Mouse (Mus musculus): ENCODE data around the gene Sgk1.

The Sgk1 gene

DNA sequence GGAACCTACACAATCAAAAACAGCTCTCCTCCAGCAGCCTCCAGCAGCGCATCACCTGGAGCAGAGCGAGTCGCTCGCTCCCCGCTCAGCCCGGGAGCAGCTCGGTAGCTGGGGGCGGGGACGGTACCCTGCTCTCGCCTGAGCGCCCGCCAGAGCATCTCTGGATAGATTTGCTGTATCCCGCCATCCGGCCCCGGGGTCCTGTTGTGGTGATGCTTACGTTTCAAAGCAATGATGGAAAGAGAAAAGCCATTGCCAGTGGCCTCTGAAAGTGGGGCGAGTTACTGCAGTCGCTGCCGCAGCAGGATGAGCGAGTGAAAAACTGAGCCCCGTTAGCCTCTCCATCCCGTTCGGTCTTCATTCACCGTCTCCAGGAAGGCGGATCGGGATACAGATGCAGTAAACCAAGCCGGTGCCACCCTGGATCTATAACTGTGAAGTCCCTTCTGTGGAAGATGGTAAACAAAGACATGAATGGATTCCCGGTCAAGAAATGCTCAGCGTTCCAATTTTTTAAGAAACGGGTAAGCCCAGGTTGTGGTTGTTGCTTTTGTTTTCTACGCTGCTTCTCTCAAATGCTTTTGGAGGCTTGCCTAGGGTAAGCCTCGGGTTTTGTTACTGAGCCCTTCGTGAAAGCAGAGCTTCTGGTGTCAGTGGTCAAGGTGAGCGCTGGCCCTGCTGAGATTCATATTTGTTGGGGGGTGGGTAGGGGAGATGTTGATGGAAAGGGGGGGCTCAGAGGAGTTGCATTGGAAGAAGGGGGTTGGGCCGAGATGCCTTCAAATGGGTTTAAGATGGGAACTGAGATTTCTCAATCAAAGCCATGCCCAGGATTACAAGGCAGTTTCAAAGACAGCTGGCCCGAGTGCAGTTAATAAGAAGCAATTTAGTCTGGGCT lies at the start of gene Sgk1:
TSS of gene Sgk1 (plus strand) at position 1 of the 898 bp plus-strand sequence.
- DNase-seq, result peak; percentile 74

DNA sequence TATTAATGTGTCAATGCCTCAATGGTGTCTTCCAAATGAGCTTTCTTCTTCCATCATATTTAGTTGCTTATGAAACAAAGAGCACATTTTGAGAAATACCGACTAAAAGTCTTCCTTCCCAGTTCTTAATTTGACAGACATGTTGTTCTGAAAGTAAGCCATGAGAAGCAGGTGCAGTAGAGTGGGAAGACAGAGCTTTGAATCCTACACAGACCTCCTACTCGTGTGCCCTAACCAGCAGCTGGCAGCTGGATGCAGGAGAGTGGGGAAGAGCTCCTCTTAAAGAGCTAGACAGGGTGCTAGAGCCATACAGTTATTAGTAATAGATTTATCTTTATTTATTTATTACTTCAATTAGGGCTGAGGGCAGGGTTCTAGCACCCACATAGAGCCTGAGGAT lies 49.7 kb upstream of the Sgk1 start:
- no peak for DNase-seq

DNA sequence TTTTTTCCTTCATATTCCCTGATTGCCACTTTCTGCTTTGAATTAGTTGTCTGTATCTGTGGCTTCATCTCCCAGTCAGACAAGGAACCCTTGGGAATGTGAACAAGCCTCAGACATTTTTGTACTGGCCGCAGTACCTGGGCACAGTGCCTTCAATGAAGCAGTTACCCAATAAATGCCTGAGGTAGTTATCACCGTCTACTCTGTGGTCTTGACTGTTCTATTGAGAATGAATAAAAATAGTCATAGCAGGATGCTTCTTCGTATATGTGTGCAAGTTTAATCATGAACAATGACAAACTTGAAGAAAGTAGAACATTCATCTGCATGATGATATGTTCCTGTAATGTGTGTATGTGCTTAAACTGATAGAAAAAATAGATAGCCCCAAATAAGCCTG lies 48.2 kb upstream of the Sgk1 start:
- DNase-seq, result no peak

GRCm38 (mm10) chr10:21835077-21835476 lies 46.9 kb upstream of the Sgk1 start:
- DNase-seq, result no peak

DNA sequence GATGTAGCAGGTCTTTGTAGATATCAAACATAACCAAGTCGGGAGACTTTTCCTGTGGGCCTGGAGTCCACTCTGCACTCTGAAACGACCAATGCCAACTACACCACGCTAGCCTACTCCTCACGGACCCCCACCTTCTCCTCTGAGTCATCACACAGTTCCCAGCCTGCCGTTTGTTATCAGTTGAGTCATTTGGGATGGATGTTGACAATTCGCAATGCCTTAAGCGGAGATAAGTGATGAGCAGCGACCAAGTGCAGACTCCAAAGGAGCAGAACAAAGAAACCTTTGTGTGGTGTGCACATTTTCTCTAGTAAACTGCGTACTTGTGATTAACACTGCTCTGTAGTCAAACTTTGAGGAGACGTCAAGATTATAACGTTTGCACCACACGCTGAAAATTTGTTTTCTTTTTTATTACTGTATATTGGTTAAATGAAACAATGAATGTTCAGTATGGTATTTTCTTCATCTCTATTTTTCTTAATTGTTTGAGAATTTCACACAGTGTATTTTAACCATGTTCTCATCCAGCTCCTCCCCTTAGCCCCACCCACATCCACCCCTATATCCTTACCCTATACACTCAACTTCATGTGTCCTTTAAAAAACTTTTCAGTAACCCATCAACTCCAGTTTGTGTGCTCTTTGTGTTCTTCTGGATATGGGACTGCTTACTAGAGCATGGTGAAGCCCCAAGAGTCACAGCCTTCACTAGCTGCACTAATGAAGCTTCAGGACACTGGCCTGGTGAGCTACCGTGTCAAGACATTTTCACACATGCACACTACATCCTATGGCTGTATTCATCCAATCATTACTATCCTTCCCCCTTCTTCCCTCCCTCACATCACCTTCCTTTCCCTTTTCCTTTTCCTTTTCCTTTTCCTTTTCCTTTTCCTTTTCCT lies 42.5 kb upstream of the Sgk1 start:
- no peak for DNase-seq

DNA sequence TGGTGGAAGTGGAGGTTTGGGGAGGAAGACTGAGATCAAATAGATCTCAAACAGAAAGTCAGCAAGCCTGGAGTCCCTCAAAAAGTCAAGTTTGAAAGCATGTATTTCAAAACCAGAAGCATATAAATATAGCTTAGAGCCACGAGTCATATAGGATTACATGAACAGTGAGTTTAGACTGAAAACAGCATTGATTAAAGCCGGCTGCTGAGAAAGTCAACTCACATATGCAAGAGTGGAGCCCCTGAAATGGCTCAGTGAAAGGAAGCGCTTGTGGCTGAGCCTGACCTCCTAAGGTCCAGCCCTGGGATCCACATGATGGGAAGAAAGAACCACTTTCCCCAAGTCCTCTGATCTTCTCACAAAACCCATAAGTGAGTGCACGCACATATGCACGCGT lies 38.7 kb upstream of the Sgk1 start:
- no peak for DNase-seq

DNA sequence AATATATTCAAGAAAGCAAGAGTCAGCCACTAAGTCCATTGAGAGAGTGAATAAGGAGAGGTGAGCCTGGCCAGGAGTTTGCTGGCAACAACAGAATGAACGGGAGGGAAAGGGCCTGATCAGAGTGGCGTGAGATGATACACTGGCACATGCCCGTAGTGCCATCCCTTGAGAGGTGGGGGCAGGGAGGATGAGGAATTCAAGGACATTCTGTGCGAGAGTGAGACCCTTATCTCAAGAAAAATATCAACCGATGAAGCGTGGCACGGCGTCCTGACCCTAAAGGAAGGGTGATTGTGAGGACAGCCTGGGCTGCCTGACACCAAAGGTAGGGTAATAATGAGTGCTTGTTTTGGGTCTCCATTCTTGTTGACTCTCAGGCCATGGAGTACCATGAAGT lies 38.1 kb upstream of the Sgk1 start:
- no peak for DNase-seq

DNA sequence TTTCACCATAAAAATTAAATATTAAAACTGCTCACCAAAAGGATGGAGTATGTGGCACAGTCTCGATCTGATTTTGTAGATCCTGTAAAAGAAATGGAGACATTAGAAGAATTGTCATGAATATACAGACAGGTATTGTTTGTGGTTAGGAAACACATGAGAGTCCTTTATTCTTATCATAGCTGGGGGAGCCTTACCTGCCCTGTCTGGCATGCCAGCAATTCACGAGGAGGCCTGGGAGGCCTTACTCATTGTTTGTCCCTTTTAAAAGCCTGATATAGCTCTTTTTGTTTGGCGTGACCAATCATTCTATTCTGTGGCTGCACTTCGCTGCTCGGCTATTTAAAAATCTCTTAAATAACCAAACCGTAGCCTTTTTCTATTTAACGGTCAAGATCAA lies 37.6 kb upstream of the Sgk1 start:
- DNase-seq, result no peak

- no peak for DNase-seq
Measured at GRCm38 (mm10) chr10:21845601-21846282, 36.2 kb upstream of the Sgk1 start.

DNA sequence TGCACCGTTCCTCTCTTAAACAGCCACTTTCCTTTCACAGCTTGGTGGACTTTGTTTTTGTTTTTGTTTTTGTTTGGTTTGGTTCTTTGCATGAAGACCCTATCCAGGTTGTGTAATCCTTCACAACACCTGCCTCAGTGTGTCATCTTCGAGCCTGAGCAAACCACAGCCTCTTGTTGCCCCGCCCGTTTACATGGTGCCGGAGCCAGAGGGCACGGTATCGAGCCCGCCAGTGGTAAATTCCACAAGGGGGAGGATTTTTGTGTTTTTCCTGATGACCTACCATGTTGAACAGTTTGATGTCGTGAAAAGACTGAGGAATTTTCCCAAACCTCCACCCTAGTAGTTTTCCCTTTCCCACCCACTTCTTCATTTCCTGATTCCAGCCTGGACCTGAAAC lies 35.6 kb upstream of the Sgk1 start:
- DNase-seq, result no peak

DNA sequence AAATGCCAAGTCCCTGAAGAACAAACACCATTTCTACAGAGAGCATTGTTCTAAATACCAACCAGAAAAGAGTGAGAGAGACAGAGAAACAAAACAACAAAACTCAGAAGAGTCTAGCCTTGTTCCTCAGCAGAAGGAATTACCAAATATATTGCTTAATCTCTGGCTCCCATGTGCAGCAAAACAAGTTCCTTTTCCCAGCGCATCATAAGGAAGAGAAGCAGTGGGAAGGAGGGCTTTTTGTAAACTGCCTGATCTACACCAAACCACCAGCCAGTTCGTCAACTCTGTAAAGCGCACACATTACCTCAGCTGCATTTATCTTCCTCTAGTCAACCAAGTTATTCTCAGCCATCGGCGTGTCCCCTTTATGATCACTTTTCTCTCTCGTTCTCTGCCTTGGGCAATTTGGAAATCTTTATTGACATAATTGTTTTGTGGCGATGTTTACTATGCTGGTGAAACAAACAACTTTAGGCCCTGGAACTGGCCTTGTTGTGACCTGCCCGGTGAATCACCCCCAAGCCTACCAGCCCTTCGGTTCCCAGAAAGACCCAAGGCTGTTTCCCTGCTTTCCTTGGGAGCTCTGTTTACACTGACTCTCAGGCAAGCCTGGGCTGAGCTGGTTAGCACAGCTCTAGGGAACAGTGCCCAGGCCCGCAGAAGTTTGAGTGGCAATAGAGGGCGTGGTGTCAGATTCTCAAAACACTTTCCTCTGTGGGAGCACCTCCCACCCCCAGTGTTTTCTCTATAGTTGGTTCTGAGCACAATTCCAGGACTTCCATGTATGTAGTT lies 34.8 kb upstream of the Sgk1 start:
- no peak for DNase-seq

GRCm38 (mm10) chr10:21847931-21848670 lies 33.9 kb upstream of the Sgk1 start:
- DNase-seq, result no peak

- DNase-seq, result no peak
Measured at GRCm38 (mm10) chr10:21849251-21849650, 32.7 kb upstream of the Sgk1 start.

DNA sequence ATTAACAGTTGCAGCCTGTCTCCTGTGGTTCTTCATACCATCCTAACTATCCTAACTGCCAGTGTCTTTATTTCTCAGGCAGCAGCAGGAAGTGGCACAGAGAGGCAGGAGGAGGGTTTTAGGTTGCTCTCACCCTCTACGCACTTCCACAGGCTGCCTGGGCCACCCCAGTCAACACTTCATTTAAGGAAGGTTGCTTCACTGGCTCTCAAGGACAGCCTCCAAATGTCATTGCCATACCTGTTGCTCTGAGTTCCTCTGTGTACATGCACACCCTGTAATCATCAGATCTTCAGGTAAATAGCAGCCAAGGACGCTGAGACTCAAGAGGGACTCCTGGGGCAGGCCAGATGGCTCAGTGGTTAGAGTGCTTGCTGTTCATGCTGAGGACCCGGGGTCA lies 31.7 kb upstream of the Sgk1 start:
- no peak for DNase-seq

- DNase-seq, result no peak
Measured at GRCm38 (mm10) chr10:21853122-21853521, 28.9 kb upstream of the Sgk1 start.

- peak; percentile 29 for DNase-seq
Measured at GRCm38 (mm10) chr10:21853566-21854328, 28.2 kb upstream of the Sgk1 start.

GRCm38 (mm10) chr10:21855338-21855737 lies 26.6 kb upstream of the Sgk1 start:
- DNase-seq, result no peak

- DNase-seq, result no peak
Measured at GRCm38 (mm10) chr10:21857676-21858075, 24.3 kb upstream of the Sgk1 start.

DNA sequence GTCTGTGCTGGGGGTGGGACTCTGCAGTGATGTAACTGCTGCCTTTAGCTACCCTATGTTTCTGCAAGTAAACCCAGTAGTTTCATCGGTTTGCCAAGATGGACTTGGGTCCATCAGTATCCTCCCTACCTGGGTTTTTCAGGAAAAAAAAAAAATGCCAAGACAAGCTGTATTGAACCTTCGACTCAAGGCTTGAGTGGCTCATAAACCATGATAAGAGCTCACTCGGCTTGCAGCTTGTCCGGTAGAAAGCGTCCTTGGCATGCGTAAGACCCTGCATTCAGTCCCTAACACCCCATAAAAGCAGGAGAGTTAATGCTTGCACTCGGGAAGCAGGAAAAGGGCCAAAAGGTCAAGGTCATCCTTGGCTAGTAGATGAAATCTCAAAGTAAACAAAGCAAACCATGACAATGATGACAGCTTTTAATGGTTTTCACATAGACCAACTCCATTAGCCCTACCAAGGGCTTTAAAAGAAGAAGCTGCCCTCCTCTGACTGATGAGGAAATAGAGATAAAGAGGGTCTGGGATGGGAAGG lies 23.5 kb upstream of the Sgk1 start:
- DNase-seq, result no peak

- no peak for DNase-seq
Measured at GRCm38 (mm10) chr10:21866504-21866903, 15.5 kb upstream of the Sgk1 start.

DNA sequence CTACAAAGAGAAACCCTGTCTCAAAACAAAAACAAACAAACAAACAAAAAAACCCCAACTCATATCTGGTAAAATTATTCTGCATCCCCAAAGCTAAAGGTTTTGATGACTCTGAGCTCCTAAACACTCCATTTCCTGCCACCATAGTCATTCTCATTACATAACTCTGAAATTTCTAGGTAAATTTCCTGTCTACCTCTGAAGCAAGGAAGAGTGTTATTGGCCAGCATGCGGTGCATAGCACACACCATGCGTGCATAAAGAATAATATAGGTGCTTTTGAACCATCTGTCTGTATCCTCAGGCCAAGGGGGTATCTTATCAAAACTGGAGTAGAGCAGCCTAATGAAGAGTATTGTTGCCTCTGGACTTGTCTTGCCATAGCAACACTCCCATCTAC lies 13.8 kb upstream of the Sgk1 start:
- no peak for DNase-seq

Data from right cerebral cortex, postnatal 25 days (tissue).